Mouse (Mus musculus): ENCODE measurements at regions not wholly inside any gene's neighbourhood (a gene's known extent, or its start where the extent isn't known, plus 50 kb on each side); places are given as distances from the start of the nearest gene placed in this dataset.

- DNase-seq (ENCODE audit: inconsistent ontology term) = no peak
These were observed 76.3 kb upstream of the Arhgap36 start for GRCm38 (mm10) chrX:49387439-49387838.

DNA sequence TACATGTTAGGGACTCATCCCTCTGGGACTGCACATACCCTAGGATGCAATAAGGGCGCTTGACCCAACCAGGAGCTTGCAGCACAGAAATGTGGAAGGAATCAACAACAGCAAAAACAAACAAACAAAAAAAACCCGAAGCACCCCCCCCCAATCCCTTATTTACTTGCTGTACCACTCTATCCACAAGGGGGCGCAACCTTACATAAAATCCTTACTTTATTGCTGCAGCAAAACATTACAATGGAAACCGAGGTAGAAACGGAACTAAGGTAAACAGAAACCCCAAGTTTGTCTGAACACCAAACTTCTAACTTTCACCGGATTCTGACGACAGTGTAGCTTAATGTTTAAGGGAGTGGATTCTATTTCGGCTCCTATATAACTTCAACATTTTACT is 86.7 kb upstream of the Arhgap36 start:
- DNase-seq (ENCODE audit: inconsistent ontology term) = peak; percentile 5

DNA sequence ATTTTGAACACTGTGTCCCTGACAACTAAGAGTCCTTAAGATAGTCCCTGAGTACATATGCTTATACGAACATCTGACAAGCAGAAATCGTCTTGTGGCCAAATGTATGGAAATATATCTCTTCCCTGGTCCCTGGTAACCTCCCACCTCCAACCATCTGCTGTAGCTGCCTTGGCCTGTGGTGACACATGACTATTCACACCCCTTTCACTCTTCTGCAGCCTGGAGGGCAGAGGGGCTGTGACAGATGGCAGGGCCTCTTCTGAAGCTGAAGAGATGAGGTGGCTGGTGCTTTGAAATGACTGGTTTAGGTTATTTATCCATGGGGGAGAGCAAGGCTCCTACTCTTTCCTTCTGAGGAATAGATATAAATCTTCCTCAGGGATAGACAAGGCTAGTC is 82.3 kb upstream of the Enox2 start:
- DNase-seq (ENCODE audit: inconsistent ontology term) = no peak

DNA sequence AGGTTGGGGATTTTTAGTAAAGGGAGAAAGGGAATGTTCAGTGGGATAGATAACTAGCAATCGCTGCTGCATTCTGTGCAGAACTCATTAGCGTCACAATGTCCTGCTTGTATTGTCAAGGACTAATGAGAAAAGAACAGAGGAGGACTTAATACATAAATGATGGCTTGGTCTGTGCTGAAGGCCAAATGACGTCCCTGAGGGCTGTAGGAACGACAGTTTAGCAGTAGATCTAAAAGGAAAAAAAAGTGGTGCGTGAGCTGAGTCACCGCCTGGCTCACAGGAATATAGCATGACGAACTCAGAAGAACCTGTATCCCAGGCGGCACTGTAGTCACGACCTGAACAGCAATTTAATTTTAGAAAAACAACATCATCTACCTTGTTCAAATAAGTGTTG is 81.3 kb upstream of the Enox2 start:
- no peak for DNase-seq (ENCODE audit: inconsistent ontology term)

- peak; percentile 5 for DNase-seq (ENCODE audit: inconsistent ontology term)
These were observed 58.4 kb upstream of the Enox2 start for GRCm38 (mm10) chrX:49346451-49346850.
